Mouse (Mus musculus): ENCODE measurements around the gene Edem1. TPM values are rescaled to one million over a fixed set of nuclear protein-coding genes. Genes with fewer than 3 reads are reported as not detected.

Gene Edem1
- 44.7 and 53.2 TPM in 2 replicates for polyA plus RNA-seq (2015; fragmentation: Nextera tagmentation; extraction: Ambion mirVana)

DNA sequence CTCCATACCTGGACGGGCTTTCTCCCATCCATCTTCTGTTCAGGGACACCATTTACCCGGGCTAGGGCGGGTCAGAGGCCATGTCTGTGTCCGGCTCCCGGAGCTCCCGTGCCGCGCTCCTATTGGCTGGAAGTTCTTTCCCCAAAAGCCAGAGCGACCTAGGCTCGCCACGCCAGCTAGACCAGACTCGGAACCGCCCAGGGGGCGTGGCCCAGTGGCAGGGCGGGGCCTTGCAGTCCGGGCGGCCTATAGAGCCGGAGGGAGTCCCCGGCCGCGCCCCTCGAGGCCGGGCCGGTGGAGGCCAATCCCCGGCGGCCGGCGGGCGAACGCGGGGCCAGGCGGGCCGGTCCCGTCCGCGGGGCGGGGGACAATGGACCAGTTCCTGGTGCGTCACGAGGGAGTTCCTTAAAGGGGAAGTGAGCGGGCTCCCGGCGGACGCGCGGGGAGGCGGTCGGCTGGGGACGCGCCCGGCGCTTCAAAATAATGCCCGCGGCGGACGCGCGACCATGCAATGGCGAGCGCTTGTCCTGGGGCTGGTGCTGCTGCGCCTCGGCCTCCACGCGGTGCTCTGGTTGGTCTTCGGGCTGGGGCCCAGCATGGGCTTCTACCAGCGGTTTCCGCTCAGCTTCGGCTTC is at the start of gene Edem1:
Edem1 (plus strand) TSS at position 408 of the 635 bp plus-strand sequence.
- Histone ChIP-seq H3K36me3 (no peaks in the 10 kb centered on the region), H3K9ac (peak within 1 kb of the TSS; percentile 94), H3K4me3 (replicated peaks) (peak within 1 kb of the TSS; percentile 99), H3K27me3 (replicated peaks) (no peaks in the 10 kb centered on the region), H3K4me1 (replicated peaks) (peaks cover 15% of the 10 kb centered on the region), H3K27ac (peak within 1 kb of the TSS; percentile 77), H3K4me2 (replicated peaks) (peak within 1 kb of the TSS; percentile 84), H3K9me3 (no peaks in the 10 kb centered on the region)
- under 1% methylated on average over 67 of the region's 67 CpGs for WGBS
- ATAC-seq = peak; percentile 99

DNA sequence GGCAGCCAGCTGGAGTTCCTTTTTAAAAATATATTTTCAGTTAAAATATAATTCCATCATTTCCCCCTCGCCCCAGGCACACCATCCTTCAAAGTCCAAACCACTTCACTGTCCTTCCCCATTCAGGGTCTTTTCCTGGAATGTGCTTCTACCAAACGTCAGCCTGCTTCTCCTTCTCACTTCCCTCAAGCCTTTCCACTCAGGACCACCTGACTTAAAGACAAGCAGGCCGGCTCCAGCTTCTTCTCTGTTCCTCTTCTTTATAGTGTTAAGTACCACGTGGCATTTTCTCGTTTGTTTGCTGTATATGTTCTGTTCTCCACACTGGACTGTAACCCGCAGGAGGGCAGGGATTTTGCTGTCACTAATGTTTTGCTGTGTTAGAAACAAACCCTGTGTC is 46.6 kb upstream of the Edem1 start:
- Histone ChIP-seq H3K27ac (no peak overlapping the region), H3K4me2 (replicated peaks) (no peak overlapping the region), H3K27me3 (replicated peaks) (no peaks in the 10 kb centered on the region), H3K4me3 (replicated peaks) (no peak overlapping the region), H3K36me3 (no peaks in the 10 kb centered on the region), H3K9ac (no peak overlapping the region), H3K9me3 (no peaks in the 10 kb centered on the region), H3K4me1 (replicated peaks) (peaks cover 11% of the 10 kb centered on the region)
- ATAC-seq = no peak
- 57% methylated on average over 6 of the region's 6 CpGs for WGBS

DNA sequence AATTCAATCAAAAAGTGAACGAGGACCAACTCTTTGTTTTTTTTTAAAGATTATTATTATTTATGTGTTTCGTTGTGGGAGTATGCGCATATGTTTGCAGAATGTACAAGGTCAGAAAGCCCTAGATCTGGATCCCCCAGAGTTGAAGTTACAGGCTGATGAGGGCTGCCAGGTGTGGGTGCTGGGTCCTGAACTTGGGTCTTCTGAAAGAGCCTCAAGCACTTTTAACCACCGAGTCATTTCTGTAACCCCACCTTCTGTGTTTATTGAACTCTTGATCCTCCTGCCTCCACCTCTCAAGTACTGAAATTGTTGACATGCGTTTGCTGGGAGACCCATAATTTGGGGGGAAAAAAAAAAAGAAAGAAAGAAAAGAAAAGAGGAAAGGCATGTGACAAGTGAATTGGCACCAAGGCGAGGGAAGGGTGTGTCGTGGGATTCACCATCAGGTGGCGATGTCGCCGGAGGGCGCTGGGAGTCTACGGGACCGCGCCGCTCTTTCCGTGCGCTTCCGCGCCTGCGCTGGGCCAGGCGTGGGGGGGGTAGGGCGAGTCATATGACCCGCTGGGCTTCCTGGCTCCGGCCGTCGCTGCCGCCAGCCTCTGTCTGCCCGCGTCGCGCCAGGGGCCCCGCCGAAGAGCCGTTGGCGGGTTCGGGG is 45.8 kb upstream of the Edem1 start, which contains the start of gene Arl8b:
Arl8b (plus strand) TSS at position 574 of the 658 bp plus-strand sequence.
- WGBS = 10% methylated on average over 36 of the region's 36 CpGs

DNA sequence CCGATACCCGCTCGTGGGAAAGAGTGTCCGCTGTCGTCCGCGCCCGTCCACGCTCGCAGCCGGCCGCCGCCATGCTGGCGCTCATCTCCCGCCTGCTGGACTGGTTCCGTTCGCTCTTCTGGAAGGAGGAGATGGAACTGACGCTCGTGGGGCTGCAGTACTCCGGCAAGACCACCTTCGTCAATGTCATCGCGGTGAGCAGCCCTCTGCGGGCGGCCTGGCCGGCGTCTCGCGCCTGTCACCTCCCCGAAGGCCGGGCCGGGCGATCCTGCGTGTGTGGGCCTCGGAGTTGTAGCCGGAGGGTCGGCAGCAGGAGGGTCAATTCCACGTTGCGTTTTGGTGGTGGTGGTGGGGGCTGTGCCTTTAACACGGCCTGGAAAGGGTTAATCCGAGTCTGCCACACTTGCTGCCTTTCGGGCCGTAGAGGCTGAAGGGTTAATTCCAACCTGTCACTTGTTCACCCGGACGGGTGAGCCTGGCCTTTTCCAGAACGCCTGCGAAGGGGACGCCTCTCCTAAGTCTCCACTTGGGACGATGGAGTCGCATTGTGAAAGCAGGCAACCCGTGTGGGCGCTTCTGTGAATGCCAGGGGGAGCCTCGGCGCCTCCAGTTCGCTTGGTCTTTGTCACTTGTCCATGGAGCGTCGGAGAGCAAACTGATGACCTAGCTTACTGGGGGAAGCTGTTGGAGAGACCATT is 45.1 kb upstream of the Edem1 start:
- under 1% methylated on average over 57 of the region's 57 CpGs for WGBS
- Histone ChIP-seq H3K4me1 (replicated peaks) (peaks cover 11% of the 10 kb centered on the region), H3K27ac (peak overlapping the region; percentile 80), H3K27me3 (replicated peaks) (no peaks in the 10 kb centered on the region), H3K36me3 (no peaks in the 10 kb centered on the region), H3K9me3 (no peaks in the 10 kb centered on the region), H3K9ac (peak overlapping the region; percentile 89), H3K4me2 (replicated peaks) (peak overlapping the region; percentile 70), H3K4me3 (replicated peaks) (peak overlapping the region; percentile 95)
- peak; percentile 52 for ATAC-seq

More for the DNA sequence above, 45.8 kb upstream of the Edem1 start, which contains the start of gene Arl8b:
- H3K27me3 ChIP-seq (replicated peaks) = no peaks in the 10 kb centered on the region
- ATAC-seq = peak; percentile 91
- H3K4me3 ChIP-seq (replicated peaks) = peak within 1 kb of the TSS; percentile 95
- H3K36me3 ChIP-seq = no peaks in the 10 kb centered on the region
- H3K4me2 ChIP-seq (replicated peaks) = peak within 1 kb of the TSS; percentile 70
- peak within 1 kb of the TSS; percentile 89 for H3K9ac ChIP-seq
- peaks cover 11% of the 10 kb centered on the region for H3K4me1 ChIP-seq (replicated peaks)
- H3K27ac ChIP-seq = peak within 1 kb of the TSS; percentile 80
- no peaks in the 10 kb centered on the region for H3K9me3 ChIP-seq

DNA sequence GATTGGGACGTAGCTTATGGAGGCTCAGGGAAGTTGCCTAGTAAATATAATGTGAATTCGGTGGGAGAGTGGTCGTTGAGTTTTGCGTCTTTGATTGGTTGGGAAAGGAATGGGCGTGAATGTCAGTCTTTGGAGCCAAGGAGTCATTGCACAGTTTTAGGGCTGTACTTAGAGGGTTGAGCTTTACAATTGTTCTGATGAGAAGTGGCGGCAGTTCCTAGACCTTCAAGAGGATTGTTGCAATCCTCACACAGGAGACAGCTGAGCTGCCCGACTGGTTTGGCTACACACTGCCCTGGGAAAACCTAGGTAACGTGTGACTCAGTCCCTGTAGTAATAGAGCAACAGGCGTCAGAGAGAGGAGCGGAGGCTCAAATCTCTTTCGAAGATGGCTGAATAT is 44.4 kb upstream of the Edem1 start:
- WGBS = 22% methylated on average over 11 of the region's 11 CpGs
- peak; percentile 72 for ATAC-seq
- Histone ChIP-seq H3K9me3 (no peaks in the 10 kb centered on the region), H3K27ac (peak overlapping the region; percentile 80; the same call in 1 of the 2 replicates), H3K4me2 (replicated peaks) (peak overlapping the region; percentile 70), H3K4me1 (replicated peaks) (peaks cover 11% of the 10 kb centered on the region), H3K9ac (peak overlapping the region; percentile 89), H3K36me3 (no peaks in the 10 kb centered on the region), H3K4me3 (replicated peaks) (peak overlapping the region; percentile 95), H3K27me3 (replicated peaks) (no peaks in the 10 kb centered on the region)

DNA sequence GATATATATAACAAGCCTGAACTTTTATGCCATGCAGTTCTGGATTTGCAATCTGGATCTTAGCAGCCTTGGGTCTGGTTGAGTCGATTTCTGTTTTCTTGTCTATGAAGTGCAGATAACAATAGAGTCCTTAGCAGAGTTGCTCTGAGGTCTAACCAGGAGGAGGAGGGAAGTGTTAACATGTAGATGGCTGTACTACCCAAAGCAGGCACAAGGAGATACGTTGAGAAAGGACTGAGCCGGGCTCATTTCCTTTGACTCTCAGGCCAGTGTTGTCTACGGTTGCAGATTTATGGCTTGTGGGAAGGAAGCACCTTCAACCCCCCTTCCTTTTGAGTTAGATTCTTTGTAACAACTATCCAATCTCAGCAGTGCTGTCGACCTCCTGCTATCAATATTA is 43.6 kb upstream of the Edem1 start:
- Histone ChIP-seq H3K27me3 (replicated peaks) (no peaks in the 10 kb centered on the region), H3K4me2 (replicated peaks) (peak overlapping the region; percentile 70), H3K9me3 (no peaks in the 10 kb centered on the region), H3K9ac (peak overlapping the region; percentile 89; the same call in 1 of the 2 replicates), H3K4me3 (replicated peaks) (peak overlapping the region; percentile 95), H3K36me3 (no peaks in the 10 kb centered on the region), H3K4me1 (replicated peaks) (peaks cover 11% of the 10 kb centered on the region), H3K27ac (no peak overlapping the region)
- WGBS = 29% methylated on average over 5 of the region's 5 CpGs
- ATAC-seq = no peak

DNA sequence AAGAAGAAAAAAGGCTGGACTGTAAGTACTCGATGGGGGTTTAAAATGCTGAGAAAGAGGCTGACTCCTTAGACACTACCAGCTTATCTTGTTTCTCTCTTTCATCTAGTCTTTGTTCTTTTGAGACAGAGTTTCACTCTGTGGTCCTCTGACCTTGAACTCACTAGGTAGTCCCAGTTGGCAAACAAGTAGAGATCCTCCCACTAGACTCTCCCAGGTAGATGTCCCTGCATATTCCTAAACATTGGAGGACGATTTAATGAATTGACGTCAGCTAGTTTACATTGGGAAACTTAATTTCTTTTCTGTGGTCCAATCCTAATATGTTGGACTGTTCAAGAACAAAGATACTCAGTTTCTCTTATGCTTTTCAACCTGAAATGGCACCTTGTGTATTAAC is 42.9 kb upstream of the Edem1 start:
- Histone ChIP-seq H3K4me1 (replicated peaks) (peaks cover 11% of the 10 kb centered on the region), H3K27me3 (replicated peaks) (no peaks in the 10 kb centered on the region), H3K4me2 (replicated peaks) (0 out of 2 replicates have a peak overlapping the region, but pooled peaks have one; percentile 70), H3K4me3 (replicated peaks) (no peak overlapping the region), H3K27ac (no peak overlapping the region), H3K9me3 (no peaks in the 10 kb centered on the region), H3K9ac (no peak overlapping the region), H3K36me3 (no peaks in the 10 kb centered on the region)
- 66% methylated on average over 3 of the region's 3 CpGs for WGBS
- no peak for ATAC-seq

DNA sequence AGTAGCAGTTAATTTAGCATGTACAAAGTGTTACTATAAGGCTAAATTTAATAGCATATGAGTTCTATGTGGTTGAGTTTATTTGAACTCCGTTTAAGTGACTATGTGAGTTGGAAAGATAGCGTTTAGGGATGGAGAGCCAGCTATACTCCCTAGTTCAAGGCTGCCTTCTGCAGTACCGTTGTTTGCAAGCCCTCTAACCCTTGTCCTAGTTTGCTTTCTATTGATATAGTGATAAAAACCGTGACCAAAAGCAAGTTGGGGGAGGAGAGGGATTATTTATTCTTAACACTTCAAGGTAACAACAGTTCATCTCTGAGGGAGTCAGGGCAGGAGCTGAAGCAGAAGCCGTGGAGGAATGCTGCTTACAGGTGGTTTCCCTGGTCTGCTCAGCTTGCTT is 36.9 kb upstream of the Edem1 start:
- H3K27me3 ChIP-seq (replicated peaks) = no peaks in the 10 kb centered on the region
- no peak overlapping the region for H3K4me2 ChIP-seq (replicated peaks)
- H3K4me3 ChIP-seq (replicated peaks) = no peak overlapping the region
- no peak overlapping the region for H3K9ac ChIP-seq
- no peaks in the 10 kb centered on the region for H3K9me3 ChIP-seq
- no peak overlapping the region for H3K27ac ChIP-seq
- no peaks in the 10 kb centered on the region for H3K4me1 ChIP-seq (replicated peaks)
- ATAC-seq = no peak
- WGBS = 65% methylated on average over 5 of the region's 5 CpGs
- no peaks in the 10 kb centered on the region for H3K36me3 ChIP-seq

DNA sequence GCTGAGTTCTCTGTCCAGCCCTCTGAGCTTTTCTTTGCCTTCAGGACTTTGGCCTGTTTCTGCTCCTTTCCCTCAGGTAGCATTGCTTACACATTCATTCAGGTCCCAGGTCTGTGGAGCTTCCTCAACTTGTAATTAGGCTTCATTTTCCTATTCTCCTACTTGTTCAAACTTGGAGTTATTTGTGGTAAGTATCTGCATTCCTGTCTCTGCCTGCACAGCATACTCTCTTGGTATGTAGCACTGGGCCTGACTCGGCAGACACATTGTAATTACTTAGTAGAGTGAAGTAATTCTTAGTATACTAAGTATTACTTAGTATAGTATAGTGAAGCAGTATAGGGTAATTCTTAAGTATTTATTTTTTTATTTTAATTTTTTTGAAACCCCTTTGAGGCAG is 32.5 kb upstream of the Edem1 start:
- no peaks in the 10 kb centered on the region for H3K36me3 ChIP-seq
- ATAC-seq = no peak
- 57% methylated on average over 1 of the region's 1 CpGs for WGBS

DNA sequence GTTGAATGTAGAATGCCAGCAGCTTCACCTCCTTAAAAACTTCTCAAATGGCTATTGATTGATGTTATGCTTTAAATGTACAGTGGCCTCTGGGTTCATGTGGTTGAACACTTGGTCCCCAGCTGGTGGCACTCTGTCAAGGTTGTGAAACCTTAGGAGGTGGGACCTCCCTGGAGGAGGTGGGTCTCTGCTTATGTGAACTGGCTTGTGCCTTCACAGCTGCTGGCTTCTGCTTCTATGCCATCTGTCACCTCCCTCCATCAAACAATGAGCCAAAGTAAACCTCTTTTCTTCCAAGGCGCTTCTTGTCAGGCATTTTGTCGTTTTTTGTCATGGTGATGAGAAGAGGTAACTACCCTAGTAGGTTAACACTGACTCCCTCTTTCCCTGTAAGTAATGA is 31.7 kb upstream of the Edem1 start:
- ATAC-seq = peak; percentile 67; the same call in 1 of the 2 replicates
- Histone ChIP-seq H3K36me3 (no peaks in the 10 kb centered on the region), H3K4me1 (replicated peaks) (no peaks in the 10 kb centered on the region), H3K9me3 (no peaks in the 10 kb centered on the region), H3K27me3 (replicated peaks) (no peaks in the 10 kb centered on the region), H3K9ac (no peak overlapping the region), H3K27ac (no peak overlapping the region), H3K4me3 (replicated peaks) (no peak overlapping the region), H3K4me2 (replicated peaks) (no peak overlapping the region)
- whole genome bisulfite sequencing = 58% methylated on average over 2 of the region's 2 CpGs

More for the DNA sequence above, 32.5 kb upstream of the Edem1 start:
- Histone ChIP-seq H3K9me3 (no peaks in the 10 kb centered on the region), H3K4me2 (replicated peaks) (no peak overlapping the region), H3K4me1 (replicated peaks) (no peaks in the 10 kb centered on the region), H3K27me3 (replicated peaks) (no peaks in the 10 kb centered on the region), H3K4me3 (replicated peaks) (no peak overlapping the region), H3K27ac (no peak overlapping the region), H3K9ac (no peak overlapping the region)

DNA sequence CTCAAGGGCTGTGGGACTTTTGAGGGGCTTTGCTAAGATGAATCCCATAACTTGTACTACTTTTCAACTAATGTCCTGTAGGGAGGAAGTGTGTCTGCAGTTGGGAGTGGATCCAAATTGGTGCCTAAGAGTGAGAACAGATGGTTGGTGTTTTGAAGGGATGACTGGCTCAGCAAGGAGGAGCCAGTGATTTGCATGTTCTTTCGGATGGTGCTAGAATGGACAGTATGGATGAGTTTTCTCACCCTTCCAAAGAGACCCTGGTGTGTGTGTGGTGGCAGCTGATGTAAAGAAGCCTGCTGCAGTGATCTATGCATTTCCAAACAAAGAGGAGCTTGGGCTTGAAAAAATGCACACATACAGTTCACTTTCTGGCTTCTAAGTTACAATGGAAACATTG is 23.2 kb upstream of the Edem1 start:
- WGBS = 49% methylated on average over 1 of the region's 1 CpGs

DNA sequence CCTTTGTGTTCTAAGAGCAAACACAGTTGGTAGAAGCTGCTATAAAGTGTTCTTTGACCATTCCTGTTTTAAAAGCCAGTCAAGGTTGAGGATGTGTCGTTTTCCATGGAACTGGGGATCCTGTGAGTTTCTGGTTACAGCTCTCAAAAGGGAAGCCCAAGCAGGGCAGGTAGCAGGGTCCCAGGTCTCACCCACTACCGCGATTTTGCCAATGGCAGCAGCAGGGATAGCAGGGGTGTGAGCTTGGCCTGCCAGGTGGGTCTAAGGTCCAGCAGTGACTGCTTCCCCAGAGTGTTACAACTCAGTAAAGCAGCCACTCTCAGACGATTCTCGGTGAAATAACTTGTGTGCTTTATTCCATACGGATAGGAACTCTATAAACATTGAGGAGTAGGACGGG is 22.6 kb upstream of the Edem1 start:
- WGBS = 69% methylated on average over 7 of the region's 7 CpGs
- Histone ChIP-seq H3K4me1 (replicated peaks) (peaks cover 12% of the 10 kb centered on the region; the same call in 1 of the 2 replicates), H3K27me3 (replicated peaks) (no peaks in the 10 kb centered on the region), H3K4me2 (replicated peaks) (no peak overlapping the region), H3K9ac (no peak overlapping the region), H3K4me3 (replicated peaks) (no peak overlapping the region), H3K36me3 (no peaks in the 10 kb centered on the region), H3K27ac (no peak overlapping the region), H3K9me3 (no peaks in the 10 kb centered on the region)
- 0 out of 2 replicates have a peak, but pooled peaks have one; percentile 12 for ATAC-seq

More for the DNA sequence above, 23.2 kb upstream of the Edem1 start:
- Histone ChIP-seq H3K36me3 (no peaks in the 10 kb centered on the region), H3K9ac (no peak overlapping the region), H3K27me3 (replicated peaks) (no peaks in the 10 kb centered on the region), H3K9me3 (no peaks in the 10 kb centered on the region), H3K4me3 (replicated peaks) (no peak overlapping the region), H3K27ac (no peak overlapping the region), H3K4me2 (replicated peaks) (no peak overlapping the region), H3K4me1 (replicated peaks) (peaks cover 11% of the 10 kb centered on the region; the same call in 1 of the 2 replicates)
- no peak for ATAC-seq
